Mouse (Mus musculus) Patski (cell line): ENCODE results near the gene Gtpbp4. TPM values are rescaled to one million over a fixed set of nuclear protein-coding genes. Genes with fewer than 3 reads are reported as not detected.
"Not testable (repeated sequence)": the region's sequence is repeated elsewhere in the genome, so short reads cannot be mapped to it uniquely, and the experiment has no call there.

ENCODE experiments used
- ATAC-seq: fragments of 100-300 bp; one replicate; pipeline ENCODE4 v1.8.0; 2021
- CTCF ChIA-PET: fragments of 350-600 bp; sonication (Branson Sonifier 250); formaldehyde crosslinking; loops from one replicate; lab custom pipeline; 2022; ENCODE audit warnings: inconsistent platforms; lab: Charles Lee
- POLR2A ChIA-PET: fragments of 350-600 bp; sonication (Branson Sonifier 250); formaldehyde crosslinking; loops from one replicate; lab custom pipeline; 2022; ENCODE audit warnings: antibody characterized with exemption, inconsistent platforms; lab: Charles Lee
- DNase-seq: peaks from one replicate; pipeline ENCODE4 v3.0.0-alpha.2; 2011; ENCODE audit warnings: low read depth, low spot score
- H3K27me3 ChIP-seq: fragments of 371-371 bp; one replicate; pipeline ENCODE4 v1.5.1; 2021
- CTCF ChIP-seq: fragments of 100-300 bp; IDR thresholded peaks from one replicate; pipeline ENCODE4 v1.5.1; 2021
- in situ Hi-C: fragments of 300-500 bp; cut with MboI; formaldehyde crosslinking; loops from 3 replicates; pipeline ENCODE4 v1.11.1; 2018; ENCODE audit warnings: low pct_unique_long_range_greater_than_20kb, mixed read lengths
- polyA plus RNA-seq: library from polyadenylated mRNA; unstranded; gene quantifications from one replicate; pipeline ENCODE4 v1.2.3, GENCODE M21; 2021

The Gtpbp4 gene
- polyA plus RNA-seq, 1 experiment from 2014 or later: 67.2 TPM

GRCm38 (mm10) chr13:8992231-8992630, 3.7 kb downstream of the Gtpbp4 start:
- CTCF ChIA-PET: interaction anchor here (3.0 kb wide), 1 partner anchor 15 kb away, joined by 7 read pairs; no protein-coding TSS in a partner anchor
- POLR2A ChIA-PET: interaction anchor here (0.5 kb wide), 1 partner anchor 28 kb away, joined by 3 read pairs; no protein-coding TSS in a partner anchor
- H3K27me3 ChIP-seq: no peaks in the 10 kb centered on the region
- no peak for DNase-seq
- in situ Hi-C loops: loop anchor here (10.0 kb wide), 1 partner anchor 173 kb away; no protein-coding TSS in a partner anchor
- TF ChIP-seq CTCF: no peak
- no peak for ATAC-seq

- TF ChIP-seq CTCF: no peak
- DNase-seq: no peak
- ChIA-PET CTCF (no interaction called here), POLR2A (no interaction called here)
- ATAC-seq: no peak
- H3K27me3 ChIP-seq: no peaks in the 10 kb centered on the region
- in situ Hi-C loops: no loop called here
Measured at GRCm38 (mm10) chr13:8972972-8973371, 22.9 kb downstream of the Gtpbp4 start.

- CTCF ChIA-PET: no interaction called here
- POLR2A ChIA-PET: no interaction called here
- TF ChIP-seq CTCF: no peak
- in situ Hi-C loops: no loop called here
- no peak for DNase-seq
- ATAC-seq: no peak
- no peaks in the 10 kb centered on the region for H3K27me3 ChIP-seq
Measured at GRCm38 (mm10) chr13:8972369-8972768, 23.5 kb downstream of the Gtpbp4 start.

- in situ Hi-C loops: no loop called here
- ChIA-PET CTCF (interaction anchor here (1.2 kb wide), 1 partner anchor 9 kb away, joined by 3 read pairs; no protein-coding TSS in a partner anchor), POLR2A (no interaction called here)
- no peak for ATAC-seq
- no peak for TF ChIP-seq CTCF
- no peaks in the 10 kb centered on the region for H3K27me3 ChIP-seq
- DNase-seq: no peak
Measured at GRCm38 (mm10) chr13:8967742-8968141, 28.1 kb downstream of the Gtpbp4 start.

GRCm38 (mm10) chr13:8965224-8965623, 30.7 kb downstream of the Gtpbp4 start:
- CTCF ChIA-PET: no interaction called here
- POLR2A ChIA-PET: no interaction called here
- no peak for DNase-seq
- no peak for TF ChIP-seq CTCF
- H3K27me3 ChIP-seq: no peaks in the 10 kb centered on the region
- no peak for ATAC-seq
- in situ Hi-C loops: no loop called here

- in situ Hi-C loops, DNase-seq, POLR2A ChIA-PET, ATAC-seq, CTCF ChIA-PET, H3K27me3 ChIP-seq: not testable (repeated sequence)
Measured at GRCm38 (mm10) chr13:8962266-8962665, 33.6 kb downstream of the Gtpbp4 start.

- ATAC-seq, H3K27me3 ChIP-seq, in situ Hi-C loops, CTCF ChIA-PET, POLR2A ChIA-PET, DNase-seq: not testable (repeated sequence)
Measured at GRCm38 (mm10) chr13:8961128-8961888, 34.6 kb downstream of the Gtpbp4 start.

- CTCF ChIA-PET, POLR2A ChIA-PET, H3K27me3 ChIP-seq, DNase-seq, ATAC-seq, in situ Hi-C loops: not testable (repeated sequence)
Measured at GRCm38 (mm10) chr13:8959554-8959953, 36.3 kb downstream of the Gtpbp4 start.

GRCm38 (mm10) chr13:8959058-8959457, 36.8 kb downstream of the Gtpbp4 start:
- DNase-seq, in situ Hi-C loops, CTCF ChIA-PET, H3K27me3 ChIP-seq, POLR2A ChIA-PET, ATAC-seq: not testable (repeated sequence)

- DNase-seq, ATAC-seq, in situ Hi-C loops, POLR2A ChIA-PET, CTCF ChIA-PET, H3K27me3 ChIP-seq: not testable (repeated sequence)
Measured at GRCm38 (mm10) chr13:8956873-8957272, 39.0 kb downstream of the Gtpbp4 start.

GRCm38 (mm10) chr13:8955127-8955526, 40.8 kb downstream of the Gtpbp4 start:
- ATAC-seq, in situ Hi-C loops, DNase-seq, POLR2A ChIA-PET, H3K27me3 ChIP-seq, CTCF ChIA-PET: not testable (repeated sequence)

- in situ Hi-C loops, DNase-seq, H3K27me3 ChIP-seq, CTCF ChIA-PET, ATAC-seq, POLR2A ChIA-PET: not testable (repeated sequence)
Measured at GRCm38 (mm10) chr13:8952563-8952962, 43.3 kb downstream of the Gtpbp4 start, which contains the start of gene Idi2. TSS of gene Idi2 (plus strand) at chr13:8952863.

GRCm38 (mm10) chr13:8948131-8948530, 47.8 kb downstream of the Gtpbp4 start, which contains the start of gene Gm9745:
TSS of gene Gm9745 (minus strand) at chr13:8948231.
- POLR2A ChIA-PET, DNase-seq, CTCF ChIA-PET, H3K27me3 ChIP-seq, in situ Hi-C loops, ATAC-seq: not testable (repeated sequence)

GRCm38 (mm10) chr13:8943828-8944227, 52.1 kb downstream of the Gtpbp4 start:
- ATAC-seq, CTCF ChIA-PET, DNase-seq, in situ Hi-C loops, H3K27me3 ChIP-seq, POLR2A ChIA-PET: not testable (repeated sequence)

GRCm38 (mm10) chr13:8941701-8942100, 54.2 kb downstream of the Gtpbp4 start:
- ATAC-seq, POLR2A ChIA-PET, H3K27me3 ChIP-seq, CTCF ChIA-PET, DNase-seq, in situ Hi-C loops: not testable (repeated sequence)
